Mouse (Mus musculus): ENCODE data around the gene Pex16. TPM values are rescaled to one million over a fixed set of nuclear protein-coding genes. Genes with fewer than 3 reads are reported as not detected.

Pex16 gene
- polyA plus RNA-seq, 1 experiment from 2014 or later = 22.8 TPM

DNA sequence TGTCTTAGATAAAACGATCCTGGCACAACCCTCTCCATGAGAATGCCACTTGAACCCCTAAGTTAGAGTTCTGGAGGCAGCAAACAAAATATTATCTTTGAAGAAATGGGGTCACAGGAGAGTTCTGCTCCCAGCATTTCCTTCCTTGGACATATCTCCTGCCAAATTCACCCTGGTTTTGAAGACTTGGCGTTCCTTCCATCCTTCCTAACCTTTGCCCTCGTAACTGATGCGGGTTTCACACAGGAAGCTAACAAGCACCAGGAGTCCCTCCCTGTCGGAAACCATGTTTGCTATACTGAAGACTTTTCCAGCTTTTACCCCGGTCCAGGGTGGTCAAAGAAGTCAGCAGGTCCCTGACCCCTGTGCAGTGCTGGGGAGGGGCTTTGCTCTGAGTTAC, 20.3 kb upstream of the Pex16 start:
- Histone ChIP-seq H3K9me3 (no peaks in the 10 kb centered on the region), H3K27ac (no peak overlapping the region), H3K27me3 (no peaks in the 10 kb centered on the region), H3K4me3 (replicated peaks) (no peak overlapping the region), H3K9ac (no peak overlapping the region), H3K4me1 (peaks cover 7% of the 10 kb centered on the region; the same call in 1 of the 2 replicates), H3K36me3 (replicated peaks) (peaks cover 73% of the 10 kb centered on the region), H3K4me2 (no peak overlapping the region)
- WGBS = 79% methylated on average over 6 of the region's 6 CpGs
- ATAC-seq (ENCODE audit: low FRiP score) = no peak

DNA sequence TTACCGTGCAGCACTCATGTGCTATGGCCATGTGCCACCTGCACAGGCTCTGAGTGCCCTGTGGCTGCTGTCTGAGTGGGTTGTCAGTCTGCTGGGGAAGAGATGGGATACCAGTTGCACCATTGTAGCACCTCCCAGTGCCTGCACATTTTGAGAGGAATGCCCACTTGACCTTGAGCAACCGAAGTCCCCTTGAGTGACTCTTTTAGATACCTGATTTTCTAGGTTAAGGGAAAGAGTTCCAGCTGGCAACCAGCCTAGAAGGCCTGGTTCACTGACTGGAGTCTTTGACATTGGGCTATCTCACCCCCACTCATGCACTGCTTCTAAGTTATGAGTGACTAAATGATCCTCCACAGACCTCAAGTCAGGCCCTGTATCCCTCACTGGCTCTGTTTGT, 15.2 kb upstream of the Pex16 start:
- 93% methylated on average over 2 of the region's 2 CpGs for WGBS
- H3K9me3 ChIP-seq = no peaks in the 10 kb centered on the region
- no peak for ATAC-seq (ENCODE audit: low FRiP score)

DNA sequence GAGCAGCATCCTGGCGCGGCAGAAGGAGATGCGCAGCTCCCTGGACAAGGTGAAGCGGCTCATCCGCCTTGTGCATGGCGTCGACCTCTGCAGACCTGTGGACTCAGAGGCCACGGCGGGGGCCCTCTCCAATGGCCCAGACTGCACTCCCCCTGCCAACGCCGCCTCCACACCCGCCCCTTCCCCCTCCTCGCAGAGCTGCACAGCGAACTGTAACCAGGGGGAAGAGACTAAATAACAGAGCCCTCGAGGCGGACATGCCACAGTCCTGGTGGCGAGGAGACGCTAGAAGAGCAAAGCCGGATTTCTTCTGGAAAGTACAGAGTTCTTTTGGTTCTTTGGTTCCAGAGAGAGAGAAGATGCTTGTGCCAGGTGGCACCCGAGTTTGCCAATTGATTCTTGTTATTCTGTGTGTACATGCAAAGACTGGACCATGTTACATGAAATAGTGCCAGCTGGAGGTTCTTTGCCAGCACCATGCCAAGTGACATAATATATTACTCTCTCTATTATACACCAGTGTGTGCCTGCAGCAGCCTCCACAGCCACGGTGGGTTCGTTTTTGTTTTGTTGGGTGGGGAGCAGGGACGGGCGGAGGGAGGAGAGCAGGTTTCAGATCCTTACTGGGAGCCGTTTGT, 14.2 kb upstream of the Pex16 start:
- ATAC-seq (ENCODE audit: low FRiP score) = no peak
- Histone ChIP-seq H3K9me3 (no peaks in the 10 kb centered on the region), H3K4me1 (no peaks in the 10 kb centered on the region), H3K36me3 (replicated peaks) (peaks cover 69% of the 10 kb centered on the region), H3K27me3 (no peaks in the 10 kb centered on the region), H3K9ac (no peak overlapping the region), H3K4me2 (no peak overlapping the region), H3K4me3 (replicated peaks) (no peak overlapping the region), H3K27ac (no peak overlapping the region)
- WGBS = 77% methylated on average over 25 of the region's 25 CpGs

More for the DNA sequence above, 15.2 kb upstream of the Pex16 start:
- H3K9ac ChIP-seq = no peak overlapping the region
- peaks cover 73% of the 10 kb centered on the region for H3K36me3 ChIP-seq (replicated peaks)
- no peak overlapping the region for H3K4me3 ChIP-seq (replicated peaks)
- H3K27me3 ChIP-seq = no peaks in the 10 kb centered on the region
- no peak overlapping the region for H3K4me2 ChIP-seq
- H3K4me1 ChIP-seq = no peaks in the 10 kb centered on the region
- H3K27ac ChIP-seq = no peak overlapping the region

DNA sequence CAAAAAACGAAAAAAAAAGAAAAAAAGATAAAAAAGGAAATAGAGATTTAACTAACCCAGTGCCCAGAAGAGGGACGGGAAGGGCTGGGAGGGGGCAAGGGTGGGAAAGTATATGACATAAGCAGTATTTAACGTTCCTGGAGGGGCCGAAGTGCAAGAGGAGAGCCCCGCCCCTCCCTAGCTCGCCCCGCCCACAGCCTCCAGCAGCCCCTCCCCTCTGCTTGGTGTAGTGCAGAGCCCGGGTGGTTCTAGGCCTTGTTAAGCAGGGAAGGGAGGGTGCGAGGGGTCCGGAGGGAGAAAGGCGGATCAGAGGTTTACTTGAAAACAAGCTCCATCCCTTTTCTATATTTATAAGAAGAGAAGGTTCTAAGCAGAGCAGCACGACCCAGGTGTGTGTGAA, 13.6 kb upstream of the Pex16 start:
- peaks cover 73% of the 10 kb centered on the region for H3K36me3 ChIP-seq (replicated peaks)

DNA sequence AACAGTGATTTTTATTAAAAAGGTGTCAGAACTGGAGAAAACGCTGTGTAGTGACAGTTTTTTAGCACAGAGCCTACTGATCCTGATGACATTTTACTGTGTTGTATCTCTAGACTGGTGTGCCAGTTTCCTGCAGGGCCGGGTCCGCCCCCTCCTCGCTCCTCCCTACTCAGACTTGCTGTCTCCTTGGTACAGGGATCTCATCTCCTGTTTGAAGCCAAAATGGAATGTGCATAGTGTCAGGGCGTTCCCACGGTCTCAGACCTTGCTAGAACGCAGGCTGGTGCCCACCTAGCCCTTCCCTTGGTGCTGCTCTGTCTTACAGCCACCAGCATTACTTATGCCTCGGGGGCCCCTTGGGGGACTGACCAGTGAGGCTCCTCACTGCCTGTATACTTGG, 12.7 kb upstream of the Pex16 start:
- no peak overlapping the region for H3K27ac ChIP-seq
- no peaks in the 10 kb centered on the region for H3K4me1 ChIP-seq
- H3K9me3 ChIP-seq = no peaks in the 10 kb centered on the region
- 85% methylated on average over 8 of the region's 8 CpGs for WGBS
- H3K36me3 ChIP-seq (replicated peaks) = peaks cover 68% of the 10 kb centered on the region
- H3K9ac ChIP-seq = no peak overlapping the region
- no peak for ATAC-seq (ENCODE audit: low FRiP score)
- H3K4me3 ChIP-seq (replicated peaks) = no peak overlapping the region
- H3K4me2 ChIP-seq = no peak overlapping the region
- H3K27me3 ChIP-seq = no peaks in the 10 kb centered on the region

More for the DNA sequence above, 13.6 kb upstream of the Pex16 start:
- Histone ChIP-seq H3K4me1 (no peaks in the 10 kb centered on the region), H3K4me3 (replicated peaks) (no peak overlapping the region), H3K9me3 (no peaks in the 10 kb centered on the region), H3K27me3 (no peaks in the 10 kb centered on the region), H3K9ac (no peak overlapping the region), H3K4me2 (no peak overlapping the region), H3K27ac (no peak overlapping the region)
- ATAC-seq (ENCODE audit: low FRiP score) = no peak; the same call in 1 of the 2 replicates
- WGBS = 20% methylated on average over 12 of the region's 12 CpGs

DNA sequence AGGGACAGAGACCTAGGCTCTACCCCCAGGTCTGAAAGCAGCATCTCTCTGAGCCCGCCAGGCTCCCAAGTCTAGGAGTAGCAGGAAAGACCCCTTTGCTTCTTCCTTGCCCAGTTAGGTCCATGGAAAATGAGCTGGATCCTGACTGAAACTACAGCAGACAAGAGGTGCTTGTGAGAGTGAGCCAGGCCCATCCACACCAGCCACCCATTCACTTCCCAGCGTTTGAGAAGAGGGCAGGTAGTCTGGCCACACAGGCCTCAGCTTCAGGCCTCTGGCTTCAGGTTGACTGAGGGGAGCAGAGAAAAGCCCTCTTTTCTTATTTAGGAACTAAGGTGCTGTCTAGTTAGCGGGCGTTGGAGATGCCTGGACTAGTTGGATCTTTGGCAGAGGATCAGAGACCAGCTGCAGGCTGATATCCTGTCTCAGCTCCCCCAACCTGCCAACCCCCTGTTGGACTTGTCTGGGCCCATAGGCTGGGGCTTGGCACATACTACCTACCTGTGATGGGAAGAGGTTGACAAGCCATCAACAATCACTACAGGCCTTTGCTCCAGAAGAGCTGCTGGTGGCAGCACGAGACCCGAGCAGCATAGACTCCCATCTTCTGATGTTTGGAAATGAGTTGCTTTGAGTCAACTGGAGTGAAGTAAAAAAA, 11.8 kb upstream of the Pex16 start:
- Histone ChIP-seq H3K9ac (no peak overlapping the region), H3K27ac (no peak overlapping the region), H3K4me2 (no peak overlapping the region), H3K4me1 (no peaks in the 10 kb centered on the region), H3K27me3 (no peaks in the 10 kb centered on the region), H3K36me3 (replicated peaks) (peaks cover 59% of the 10 kb centered on the region), H3K4me3 (replicated peaks) (no peak overlapping the region), H3K9me3 (no peaks in the 10 kb centered on the region)
- no peak for ATAC-seq (ENCODE audit: low FRiP score)
- 95% methylated on average over 6 of the region's 6 CpGs for WGBS

DNA sequence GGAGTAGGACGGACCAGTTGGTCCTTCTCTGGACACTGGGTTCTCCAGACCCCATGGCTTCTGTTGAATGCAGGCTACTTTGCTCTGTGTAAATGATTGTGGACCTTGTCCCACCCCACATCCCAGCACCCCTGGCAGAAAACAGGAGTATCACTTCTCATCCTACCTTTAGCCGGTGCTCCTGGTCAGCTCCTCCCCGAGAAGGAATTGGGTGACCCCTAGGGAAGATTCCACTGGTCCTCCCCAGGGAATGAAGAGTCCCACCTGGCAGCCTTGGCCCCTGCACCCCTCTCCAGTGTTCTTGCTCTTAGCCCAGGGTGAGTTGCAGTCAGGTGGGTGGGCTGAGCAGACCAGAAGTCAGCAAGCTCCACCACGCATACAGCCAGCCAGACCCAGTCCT, 10.4 kb upstream of the Pex16 start:
- Histone ChIP-seq H3K4me2 (no peak overlapping the region), H3K4me3 (replicated peaks) (no peak overlapping the region), H3K27me3 (peaks cover 2% of the 10 kb centered on the region; the same call in 1 of the 2 replicates), H3K27ac (no peak overlapping the region), H3K4me1 (0 out of 2 replicates have a peak, but pooled peaks cover under 1% of the 10 kb centered on the region), H3K9me3 (no peaks in the 10 kb centered on the region), H3K36me3 (replicated peaks) (peaks cover 45% of the 10 kb centered on the region), H3K9ac (no peak overlapping the region)
- ATAC-seq (ENCODE audit: low FRiP score) = no peak
- WGBS = 89% methylated on average over 4 of the region's 4 CpGs

DNA sequence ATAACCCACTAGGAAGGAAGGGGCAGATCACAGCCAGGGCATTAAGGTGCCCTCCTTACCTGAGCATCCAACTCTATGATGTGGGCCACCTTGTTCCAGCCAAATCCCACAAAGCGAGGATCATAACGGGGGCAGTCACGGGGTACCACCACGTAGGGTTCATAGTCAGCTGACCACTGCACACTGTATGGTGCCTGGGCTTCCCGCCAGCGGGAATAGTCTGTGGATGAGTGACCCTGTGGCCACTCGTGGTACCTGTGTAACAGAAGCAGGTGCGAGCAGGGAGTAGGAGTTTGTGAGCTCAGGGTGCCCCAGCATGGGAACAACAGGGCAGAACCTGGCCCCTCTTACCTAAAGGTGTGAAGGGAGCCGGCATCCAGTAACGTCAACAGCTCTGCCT, 8.9 kb upstream of the Pex16 start:
- Histone ChIP-seq H3K4me3 (replicated peaks) (no peak overlapping the region), H3K4me1 (peaks cover 12% of the 10 kb centered on the region), H3K9ac (no peak overlapping the region), H3K9me3 (no peaks in the 10 kb centered on the region), H3K36me3 (replicated peaks) (peaks cover 30% of the 10 kb centered on the region), H3K4me2 (no peak overlapping the region), H3K27me3 (peaks cover 17% of the 10 kb centered on the region), H3K27ac (no peak overlapping the region)
- no peak for ATAC-seq (ENCODE audit: low FRiP score)
- WGBS = 92% methylated on average over 10 of the region's 10 CpGs

DNA sequence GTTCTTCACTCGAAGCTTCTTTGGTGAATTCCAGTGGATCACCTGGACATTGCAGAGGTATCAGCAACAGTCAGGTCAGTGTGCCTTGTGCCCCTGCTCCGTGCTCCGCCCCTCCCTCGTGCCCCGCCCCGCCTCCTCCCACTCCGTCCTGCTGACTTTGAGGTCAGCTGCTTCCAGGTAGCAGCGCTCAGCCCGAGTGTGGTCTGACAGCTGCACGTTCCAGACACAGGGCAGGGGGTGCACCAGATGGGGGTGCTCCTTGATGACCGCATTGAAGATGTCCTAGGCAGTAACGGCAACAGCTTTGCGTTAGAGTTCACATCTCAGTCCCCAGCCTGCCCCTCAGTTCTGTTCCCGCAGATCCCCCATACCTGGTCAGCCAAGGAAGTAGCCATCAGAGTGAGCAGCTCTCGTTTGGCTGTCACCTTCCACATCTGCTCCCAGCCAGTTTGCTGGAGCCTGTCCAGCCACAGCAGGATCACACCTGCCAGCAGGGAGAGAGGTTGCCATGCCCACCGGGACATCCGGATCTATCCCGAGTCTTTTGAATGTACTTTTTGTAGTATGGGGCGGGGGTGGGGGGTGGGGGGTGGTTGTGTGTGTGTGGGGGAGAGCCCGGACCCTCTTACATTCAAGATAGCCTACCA, 7.0 kb upstream of the Pex16 start:
- peaks cover 32% of the 10 kb centered on the region for H3K4me1 ChIP-seq
- H3K4me3 ChIP-seq (replicated peaks) = no peak overlapping the region
- H3K9me3 ChIP-seq = no peaks in the 10 kb centered on the region
- no peak for ATAC-seq (ENCODE audit: low FRiP score)
- 46% methylated on average over 20 of the region's 20 CpGs for WGBS
- H3K27ac ChIP-seq = no peak overlapping the region
- no peak overlapping the region for H3K9ac ChIP-seq
- peaks cover 33% of the 10 kb centered on the region for H3K27me3 ChIP-seq
- peaks cover 21% of the 10 kb centered on the region for H3K36me3 ChIP-seq (replicated peaks)
- no peak overlapping the region for H3K4me2 ChIP-seq

DNA sequence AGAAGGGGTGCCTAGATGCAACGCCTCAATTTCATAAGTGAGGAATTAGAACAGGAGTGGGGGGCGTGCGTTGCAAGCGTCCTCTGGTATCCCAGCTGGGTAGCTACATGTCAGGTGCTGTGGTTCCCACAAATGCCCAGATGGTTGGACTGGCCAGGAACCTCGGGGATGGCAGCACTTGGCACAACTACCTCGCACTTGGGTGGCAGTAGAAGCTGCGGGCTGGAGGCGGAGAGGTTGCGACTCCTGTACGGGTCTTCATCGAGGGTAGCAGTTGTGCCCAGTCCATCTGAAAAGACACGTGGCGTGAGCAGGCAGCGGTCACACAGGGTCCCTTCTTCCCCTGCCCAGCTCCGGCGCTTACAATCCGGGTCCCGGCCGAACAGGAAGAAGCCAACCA, 4.1 kb upstream of the Pex16 start:
- peaks cover 52% of the 10 kb centered on the region for H3K4me1 ChIP-seq
- 8% methylated on average over 19 of the region's 19 CpGs for WGBS
- ATAC-seq (ENCODE audit: low FRiP score) = no peak
- no peaks in the 10 kb centered on the region for H3K9me3 ChIP-seq
- H3K4me3 ChIP-seq (replicated peaks) = peak overlapping the region; percentile 35
- H3K27me3 ChIP-seq = peaks cover 33% of the 10 kb centered on the region
- 0 out of 2 replicates have a peak, but pooled peaks cover 4% of the 10 kb centered on the region for H3K36me3 ChIP-seq (replicated peaks)
- H3K4me2 ChIP-seq = peak overlapping the region; percentile 63
- H3K27ac ChIP-seq = no peak overlapping the region
- H3K9ac ChIP-seq = peak overlapping the region; percentile 30

DNA sequence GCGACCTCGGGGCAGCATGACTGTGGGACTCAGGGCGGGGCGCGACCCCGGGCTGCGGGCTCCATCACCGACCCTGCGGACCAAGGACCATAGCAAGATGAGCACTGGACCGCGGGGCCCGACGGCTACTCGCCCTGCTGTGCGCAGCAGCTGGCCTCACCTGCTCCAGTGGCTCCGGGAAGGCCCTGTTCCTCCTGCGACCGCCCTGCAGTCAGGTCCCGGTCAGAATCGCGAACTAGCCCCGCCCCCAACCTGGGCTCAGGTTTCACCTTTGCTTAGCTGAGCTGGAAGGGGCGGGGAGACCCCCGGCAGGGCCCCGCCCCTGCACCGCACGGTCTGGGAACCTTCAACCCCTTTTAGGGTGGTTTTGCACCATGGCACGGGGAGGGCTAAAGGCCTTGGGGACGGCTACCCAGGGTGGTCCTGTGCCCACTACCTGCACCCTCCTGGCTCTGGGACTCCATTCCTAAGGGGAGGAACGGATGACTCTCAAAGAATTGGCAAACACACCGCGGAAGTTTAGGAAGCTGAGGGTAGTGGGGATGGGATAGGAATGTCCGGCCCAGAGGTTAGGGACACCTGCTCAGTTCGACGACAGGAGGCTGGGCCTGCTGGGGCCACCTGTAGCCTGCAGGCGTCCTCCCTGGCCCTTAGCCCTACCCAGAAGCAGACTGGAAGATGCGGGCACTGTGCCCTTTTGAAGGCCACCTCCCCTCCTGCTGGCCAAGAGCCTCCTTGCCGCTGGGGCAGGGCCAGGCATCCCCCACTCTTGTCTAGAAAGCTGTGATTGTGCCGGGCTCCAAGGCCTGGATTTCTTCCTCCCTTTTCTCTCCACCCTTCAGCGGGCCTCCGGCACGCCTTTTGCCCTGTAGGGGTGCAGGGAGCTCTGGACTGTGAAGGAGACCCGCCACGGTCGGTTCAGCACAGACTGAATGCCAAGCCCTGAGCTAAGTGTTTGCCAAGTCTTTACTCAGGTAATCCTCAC, 3.4 kb upstream of the Pex16 start:
- peaks cover 59% of the 10 kb centered on the region for H3K4me1 ChIP-seq
- peak overlapping the region; percentile 77 for H3K27ac ChIP-seq
- H3K9ac ChIP-seq = peak overlapping the region; percentile 30
- H3K4me2 ChIP-seq = peak overlapping the region; percentile 63
- ATAC-seq (ENCODE audit: low FRiP score) = no peak
- 2% methylated on average over 45 of the region's 45 CpGs for WGBS
- H3K4me3 ChIP-seq (replicated peaks) = peak overlapping the region; percentile 35
- no peaks in the 10 kb centered on the region for H3K9me3 ChIP-seq
- no peaks in the 10 kb centered on the region for H3K36me3 ChIP-seq (replicated peaks)
- H3K27me3 ChIP-seq = peaks cover 33% of the 10 kb centered on the region
